Mouse (Mus musculus): Measurements from ENCODE around the gene Ece1.
A peak's percentile ranks its signal among the peaks of the same experiment; 100 is the strongest.

The Ece1 gene

DNA sequence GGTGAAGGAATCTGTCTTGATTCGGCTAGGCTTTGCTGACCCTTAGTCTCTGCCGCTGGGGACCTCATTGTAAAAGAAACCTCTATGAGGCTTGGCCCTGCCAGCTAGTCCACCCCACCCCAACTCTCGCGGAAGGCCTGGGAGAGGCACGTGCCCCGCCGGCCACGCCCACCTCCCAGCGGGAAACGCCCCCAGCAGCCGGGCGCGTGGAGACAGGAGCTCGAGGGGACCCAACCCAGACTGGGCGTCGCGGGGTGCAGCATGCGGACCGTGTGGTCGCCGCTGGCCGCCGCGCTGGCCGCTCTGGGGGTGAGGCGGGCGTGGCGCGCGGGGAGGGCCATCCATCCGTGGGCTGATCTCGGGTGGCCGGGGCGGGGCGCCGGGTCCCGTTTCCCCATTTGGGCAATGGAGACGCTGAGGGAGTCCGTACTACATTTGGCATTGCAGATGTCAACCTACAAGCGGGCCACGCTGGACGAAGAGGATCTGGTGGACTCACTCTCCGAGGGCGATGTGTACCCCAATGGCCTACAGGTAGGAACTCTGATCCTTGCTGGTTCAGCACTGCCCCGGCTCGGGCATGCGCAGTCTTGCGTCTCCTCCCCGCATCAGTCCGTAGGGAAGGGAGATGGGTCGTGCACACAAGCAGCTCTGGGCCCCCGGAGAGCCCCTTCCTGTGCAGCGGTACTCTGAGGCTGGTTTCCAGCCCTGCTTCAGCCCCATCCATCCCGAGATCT, 51.5 kb downstream of the Ece1 start:
- DNase-seq (ENCODE audit: low read depth in 2 of 2, low spot score in 2 of 2), result peak in 1 of 2 experiments; percentile 50

DNA sequence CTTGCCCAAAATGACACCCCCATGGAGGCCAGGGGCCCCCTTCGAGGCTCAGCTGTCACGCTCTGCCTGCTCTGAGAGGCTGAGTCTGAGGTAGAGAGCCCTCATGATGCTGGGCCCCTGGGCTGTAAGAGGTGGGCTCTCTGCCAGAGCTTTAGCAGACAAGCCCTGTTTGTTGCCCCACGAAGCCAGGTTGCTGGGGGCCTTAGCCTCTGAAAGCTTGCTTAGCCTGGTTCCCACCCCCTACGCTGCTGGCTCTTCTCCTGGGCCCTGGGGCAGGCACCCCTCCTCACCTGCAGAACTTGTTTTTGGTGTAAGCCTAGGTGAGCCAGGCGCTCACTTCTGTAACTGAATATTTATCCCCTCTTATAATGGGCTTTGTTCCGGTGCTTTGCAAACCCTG, 55.6 kb downstream of the Ece1 start:
- no peak for DNase-seq (ENCODE audit: low read depth in 2 of 2, low spot score in 2 of 2)

DNA sequence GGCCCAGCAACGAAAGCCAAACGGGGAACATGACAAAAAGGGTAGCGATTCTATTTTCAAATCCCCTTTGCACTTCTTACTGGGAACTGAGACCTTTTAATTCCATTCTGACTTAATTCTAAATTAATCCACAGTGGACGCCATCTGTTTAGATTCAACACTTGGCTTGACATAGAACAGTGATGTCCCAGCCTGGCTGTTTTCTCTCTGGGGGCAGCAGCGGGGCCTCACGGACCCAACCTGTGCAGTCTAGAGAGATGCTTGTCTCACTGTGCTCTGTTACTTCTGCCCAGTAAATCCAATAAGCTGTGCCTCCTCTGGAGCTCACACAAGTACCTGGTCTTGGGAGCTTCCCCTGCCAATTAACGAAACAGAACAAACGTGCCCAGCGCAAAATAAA, 56.5 kb downstream of the Ece1 start:
- no peak for DNase-seq (ENCODE audit: low read depth in 2 of 2, low spot score in 2 of 2)

DNA sequence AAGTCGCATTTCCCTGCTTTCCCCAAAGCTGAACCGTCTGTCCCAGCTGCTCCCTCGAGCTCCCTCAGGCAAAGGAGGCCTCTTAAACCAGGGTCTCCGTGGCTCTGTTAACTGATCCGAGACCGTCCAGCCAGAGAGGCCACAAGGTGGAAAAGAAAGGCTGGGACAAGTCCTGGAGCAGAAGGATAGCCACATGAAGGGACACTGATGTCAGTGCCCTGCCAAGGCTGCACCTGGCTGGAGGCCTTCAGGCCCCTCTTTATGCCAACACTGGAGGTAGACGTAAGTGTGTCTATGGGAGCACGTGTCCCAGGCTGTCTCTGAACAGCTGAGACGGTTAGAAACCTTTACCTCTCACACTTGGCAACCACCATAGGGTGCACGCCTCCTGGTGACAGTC, 57.1 kb downstream of the Ece1 start:
- DNase-seq (ENCODE audit: low read depth in 2 of 2, low spot score in 2 of 2), result no peak

DNA sequence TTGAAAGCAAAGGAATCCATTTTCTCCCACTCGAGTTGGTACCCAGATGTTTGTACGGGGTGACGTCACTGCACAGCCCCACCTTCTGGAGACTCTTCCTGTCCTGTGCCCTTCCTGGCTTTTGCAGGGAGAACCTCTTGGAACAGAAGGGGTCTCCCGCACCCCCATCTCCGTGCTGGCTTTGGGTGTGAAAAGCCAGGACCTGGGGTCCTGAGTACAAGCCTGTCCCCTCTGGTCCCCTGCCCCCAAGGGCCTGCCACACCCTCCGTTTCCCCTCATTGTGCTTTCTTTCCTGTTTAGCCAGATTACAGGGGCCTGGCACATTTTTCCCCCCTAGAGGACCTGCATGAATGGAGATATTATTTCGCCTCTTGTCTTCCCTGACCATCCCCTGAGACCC, 58.0 kb downstream of the Ece1 start:
- no peak for DNase-seq (ENCODE audit: low read depth in 2 of 2, low spot score in 2 of 2)

DNA sequence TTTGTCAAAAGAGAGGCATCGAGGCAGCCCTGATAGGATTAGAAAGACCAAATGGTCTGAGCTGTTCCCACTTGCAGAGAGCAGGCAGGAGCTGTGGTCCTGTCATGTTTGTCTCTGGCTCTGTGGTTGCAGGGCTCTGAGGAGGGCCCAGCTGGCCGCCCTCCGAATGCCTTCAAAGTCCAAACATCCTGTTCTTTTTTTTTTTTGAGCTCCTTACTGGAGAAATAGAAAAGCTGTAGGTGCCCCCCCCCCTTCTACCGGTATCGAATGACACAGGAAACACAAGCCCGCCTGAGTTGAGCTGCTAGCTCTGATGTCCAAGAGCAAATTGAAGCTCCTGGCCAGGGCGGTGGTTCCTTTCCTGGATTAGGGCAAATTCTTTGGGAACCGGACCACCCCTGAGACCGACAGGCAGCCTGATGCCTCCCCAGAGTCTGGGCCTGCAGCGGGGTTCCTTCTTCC, 58.5 kb downstream of the Ece1 start:
- DNase-seq (ENCODE audit: low read depth in 2 of 2, low spot score in 2 of 2), result no peak

DNA sequence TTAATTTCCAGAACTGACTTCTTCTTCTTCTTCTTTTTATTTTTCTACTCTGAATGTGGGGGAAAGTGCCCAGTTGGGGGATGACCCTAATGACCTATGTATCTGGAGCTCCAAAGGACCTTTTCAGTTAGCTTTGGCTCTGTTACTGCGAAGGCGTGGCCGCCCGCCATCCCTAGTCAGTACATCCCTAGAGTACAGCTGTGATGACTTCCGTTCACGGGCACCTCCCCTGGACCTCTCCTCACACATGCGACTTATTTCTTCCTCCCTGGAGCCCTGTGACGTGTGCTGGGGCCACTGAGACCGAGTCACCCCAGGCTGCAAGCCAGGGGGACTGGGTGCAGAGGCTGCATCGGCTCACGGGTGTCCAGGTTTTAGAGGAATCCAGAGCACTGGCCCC, 59.5 kb downstream of the Ece1 start:
- DNase-seq (ENCODE audit: low read depth in 2 of 2, low spot score in 2 of 2), result no peak

DNA sequence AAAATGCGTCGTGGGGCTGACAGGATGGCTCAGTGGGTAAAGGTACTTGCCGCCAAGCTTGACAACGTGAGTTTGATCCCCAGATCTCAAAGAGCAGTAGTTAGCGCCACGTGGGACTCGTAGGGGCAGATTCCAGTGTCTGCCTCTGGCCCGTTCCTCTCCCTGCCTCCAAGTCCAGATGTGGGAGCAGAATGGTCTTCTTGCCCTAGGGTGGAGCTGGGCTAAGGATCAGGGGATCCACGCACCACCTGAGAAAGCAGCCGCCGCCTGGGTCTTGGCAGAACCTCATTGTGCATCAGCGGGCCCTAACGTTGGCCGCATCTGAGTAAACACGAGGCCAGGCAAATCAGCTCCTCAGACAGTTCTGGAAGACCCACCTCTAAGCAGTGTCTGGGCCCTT, 61.0 kb downstream of the Ece1 start:
- no peak for DNase-seq (ENCODE audit: low read depth in 2 of 2, low spot score in 2 of 2)

DNA sequence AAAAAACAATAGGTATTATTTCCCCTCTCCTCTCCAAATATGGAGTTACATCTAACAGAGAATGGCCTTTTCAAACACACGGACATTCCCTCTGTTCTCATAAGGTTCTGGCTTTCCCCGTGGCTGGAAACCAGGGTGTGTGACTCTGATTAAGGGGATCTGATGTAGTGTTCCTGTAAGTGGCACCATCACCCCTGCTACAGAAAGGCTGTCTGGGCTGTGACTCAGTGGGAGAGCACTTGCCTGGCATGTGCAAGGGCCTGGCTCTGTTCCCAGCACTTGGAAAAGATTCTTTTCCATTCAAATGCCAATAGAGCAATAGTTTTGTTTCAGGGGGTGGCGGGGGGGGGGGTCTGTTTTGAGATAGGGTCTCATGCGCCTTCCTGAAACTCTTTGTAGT, 63.1 kb downstream of the Ece1 start:
- no peak for DNase-seq (ENCODE audit: low read depth in 2 of 2, low spot score in 2 of 2)

DNA sequence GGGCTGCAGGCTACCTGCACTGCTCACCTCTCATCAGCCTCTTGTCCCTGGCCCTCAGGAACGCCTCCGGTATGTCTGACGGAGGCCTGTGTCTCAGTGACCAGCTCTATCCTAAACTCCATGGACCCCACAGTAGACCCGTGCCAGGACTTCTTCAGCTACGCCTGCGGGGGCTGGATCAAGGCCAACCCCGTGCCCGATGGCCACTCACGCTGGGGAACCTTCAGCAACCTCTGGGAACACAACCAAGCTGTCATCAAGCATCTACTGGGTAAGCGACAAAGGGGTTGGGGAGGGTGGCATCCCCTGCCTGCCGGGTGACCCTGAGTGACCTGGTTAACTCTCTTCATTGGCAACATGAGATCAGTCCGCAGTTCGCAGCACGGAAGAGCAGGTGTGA, 64.1 kb downstream of the Ece1 start:
- no peak for DNase-seq (ENCODE audit: low read depth in 2 of 2, low spot score in 2 of 2)

DNA sequence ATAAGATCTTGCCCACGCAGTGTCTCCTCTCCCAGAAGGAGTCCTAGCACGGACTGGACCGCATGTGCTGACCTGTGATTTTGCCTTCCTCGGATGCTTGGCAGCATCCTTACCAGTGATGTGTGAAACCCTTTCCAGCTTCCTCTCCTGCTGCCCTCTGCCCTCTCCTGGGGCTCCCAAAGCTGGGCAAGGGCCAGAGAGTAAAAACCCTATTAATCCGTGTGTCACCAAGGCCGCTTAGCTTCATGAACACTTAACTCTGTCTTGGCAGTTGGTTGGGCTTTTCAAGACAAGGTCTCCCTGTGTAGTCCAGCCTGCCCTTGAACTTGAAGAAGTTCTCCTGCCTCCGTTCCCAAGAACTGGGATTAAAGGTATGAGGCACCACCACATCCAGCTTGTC, 65.1 kb downstream of the Ece1 start:
- no peak for DNase-seq (ENCODE audit: low read depth in 2 of 2, low spot score in 2 of 2)

DNA sequence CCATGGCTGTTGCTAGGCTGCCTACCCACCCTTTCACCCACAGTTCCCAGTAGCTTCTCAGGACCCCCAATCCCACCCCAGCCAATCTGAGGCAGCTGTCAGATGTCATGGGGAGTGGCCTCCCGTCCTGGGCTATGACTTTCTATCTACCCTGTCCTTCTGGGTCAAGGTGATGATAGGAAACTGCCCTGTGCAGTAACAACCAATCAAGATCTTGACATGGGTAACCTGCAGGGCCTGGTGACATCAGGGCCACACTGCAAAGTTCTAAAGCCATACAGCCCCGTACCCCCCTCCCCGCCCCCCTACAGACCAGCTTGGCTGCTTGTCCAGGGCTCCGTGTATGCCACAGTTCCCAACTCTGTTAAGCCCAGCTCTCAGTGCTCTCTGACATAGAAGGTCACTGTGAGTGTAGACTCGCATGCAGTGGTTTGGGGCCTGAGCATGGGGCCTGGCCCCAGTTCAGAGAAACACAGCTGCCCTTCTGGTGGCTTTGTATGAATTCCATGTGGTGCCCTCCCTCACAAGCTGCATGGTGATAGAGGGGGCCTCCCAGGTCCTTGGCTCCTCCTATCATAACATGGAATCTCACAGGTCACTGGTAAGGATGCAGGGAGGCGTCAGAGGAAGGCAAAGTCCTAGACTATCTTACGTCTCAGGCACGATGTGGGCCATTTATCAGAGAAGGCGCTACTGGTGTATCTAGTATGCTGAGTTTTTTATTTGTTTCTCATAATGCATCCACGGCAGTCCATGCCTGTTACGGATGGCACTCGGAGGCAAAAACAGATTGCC, 65.9 kb downstream of the Ece1 start:
- no peak for DNase-seq (ENCODE audit: low read depth in 2 of 2, low spot score in 2 of 2)

DNA sequence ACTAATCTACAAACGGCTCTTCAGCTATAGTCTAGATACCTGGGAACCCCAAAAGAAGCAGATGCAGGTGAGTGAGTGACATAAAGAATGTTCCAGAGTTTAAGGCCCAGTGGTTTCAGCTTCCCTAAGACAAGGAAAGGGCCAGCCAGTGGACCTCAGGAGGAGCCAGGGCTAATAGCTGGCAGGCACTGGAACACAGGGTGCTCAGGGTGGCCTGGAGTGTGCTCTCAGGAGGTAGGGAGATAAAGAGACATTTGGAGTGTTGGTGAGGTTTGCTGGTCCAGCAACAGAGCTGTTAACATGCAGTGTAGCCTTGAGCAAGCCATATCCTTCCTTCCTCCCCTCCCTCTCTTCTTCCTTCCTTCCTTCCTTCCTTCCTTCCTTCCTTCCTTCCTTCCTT, 66.8 kb downstream of the Ece1 start:
- no peak for DNase-seq (ENCODE audit: low read depth in 2 of 2, low spot score in 2 of 2)

DNA sequence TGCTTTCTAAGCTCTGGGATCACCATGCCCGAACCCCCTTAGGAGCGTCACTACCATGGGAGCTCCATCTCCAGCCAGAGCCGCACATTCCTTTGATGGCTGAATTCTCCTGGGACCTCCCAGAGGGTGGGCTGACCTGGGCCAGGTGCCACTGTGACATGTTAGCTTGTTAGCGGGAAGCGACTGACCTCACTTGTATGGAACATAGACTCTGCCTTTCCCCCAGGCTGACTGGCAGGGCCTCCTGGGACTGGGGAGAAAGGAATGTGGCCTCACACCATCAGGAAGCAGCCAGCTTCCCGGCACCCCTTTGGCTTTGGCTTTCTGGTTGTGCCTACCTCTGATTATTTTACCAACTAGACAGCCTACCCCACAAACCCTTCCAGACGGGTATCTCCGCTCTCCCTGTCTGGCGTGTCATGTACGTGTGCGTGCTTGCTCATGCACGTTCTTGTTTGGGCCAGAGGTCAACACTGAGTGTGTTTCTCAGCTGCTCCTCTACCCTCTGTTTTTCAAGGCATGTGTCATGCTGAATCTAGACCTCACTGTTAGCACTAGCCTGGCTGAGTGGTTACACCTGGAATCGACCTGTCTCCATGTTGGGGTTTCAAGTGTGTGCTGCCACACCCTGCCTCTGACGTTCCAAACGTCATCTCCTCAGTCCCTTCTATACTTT, 67.4 kb downstream of the Ece1 start:
- no peak for DNase-seq (ENCODE audit: low read depth in 2 of 2, low spot score in 2 of 2)

DNA sequence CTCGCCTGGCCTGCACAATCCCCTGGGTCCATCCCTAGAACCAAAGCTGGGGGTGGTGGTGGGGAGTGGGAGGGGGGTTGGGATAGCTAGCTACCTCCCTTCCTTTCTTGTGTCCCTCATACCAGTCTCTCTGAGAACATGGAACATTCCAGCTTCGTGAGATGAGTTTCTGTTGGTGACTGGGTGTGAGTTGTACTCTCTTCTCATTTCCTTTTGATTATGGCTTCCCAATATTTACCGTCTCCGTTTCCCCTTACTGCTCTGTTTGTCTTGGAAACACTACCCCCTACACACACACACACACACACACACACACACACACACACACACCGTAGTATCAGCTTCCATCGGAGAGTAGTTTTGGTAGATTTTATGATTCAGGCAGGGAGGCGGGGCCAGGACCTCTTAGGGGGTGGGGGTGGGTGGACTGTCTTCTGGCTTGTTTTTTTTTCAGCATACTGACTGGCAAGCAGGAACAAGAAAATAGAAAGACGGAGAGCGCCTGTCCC, 68.5 kb downstream of the Ece1 start:
- DNase-seq (ENCODE audit: low read depth in 2 of 2, low spot score in 2 of 2), result no peak

DNA sequence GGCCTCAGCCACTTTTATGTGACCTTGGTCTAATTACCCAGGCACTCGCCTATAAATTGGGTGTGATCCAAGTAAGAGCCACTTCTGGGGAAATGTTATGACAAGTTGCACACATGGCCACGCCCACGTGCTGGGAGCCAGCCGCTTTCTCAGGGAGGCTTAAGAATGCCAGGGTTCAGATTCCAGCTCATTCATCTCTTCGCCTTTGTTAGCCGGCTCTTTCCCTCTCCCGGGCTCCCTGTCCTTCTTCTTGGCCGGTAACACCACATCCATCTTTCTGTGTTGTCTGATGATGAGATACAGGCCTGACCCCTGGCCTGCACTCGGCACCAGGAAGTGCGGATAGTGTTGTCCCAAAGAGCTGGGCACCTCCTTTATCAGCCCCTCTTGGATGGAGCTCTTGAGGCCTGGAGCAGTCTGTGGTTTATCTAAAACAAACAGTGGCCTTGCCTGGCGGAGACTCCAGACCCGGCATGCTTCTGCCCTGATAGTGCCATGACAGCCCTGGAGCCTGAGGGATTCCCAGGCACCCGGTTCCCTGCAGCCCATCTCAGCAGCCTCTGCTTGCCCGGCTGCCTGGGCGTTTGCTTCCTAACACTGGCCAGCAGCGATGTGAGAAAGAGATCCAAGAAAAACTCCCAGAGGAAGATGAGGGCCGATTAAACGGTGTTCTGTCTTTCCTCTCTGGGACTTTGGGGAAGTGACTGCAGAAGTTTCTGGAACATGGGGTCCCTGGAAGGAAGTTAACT, 69.1 kb downstream of the Ece1 start:
- no peak for DNase-seq (ENCODE audit: low read depth in 2 of 2, low spot score in 2 of 2)

DNA sequence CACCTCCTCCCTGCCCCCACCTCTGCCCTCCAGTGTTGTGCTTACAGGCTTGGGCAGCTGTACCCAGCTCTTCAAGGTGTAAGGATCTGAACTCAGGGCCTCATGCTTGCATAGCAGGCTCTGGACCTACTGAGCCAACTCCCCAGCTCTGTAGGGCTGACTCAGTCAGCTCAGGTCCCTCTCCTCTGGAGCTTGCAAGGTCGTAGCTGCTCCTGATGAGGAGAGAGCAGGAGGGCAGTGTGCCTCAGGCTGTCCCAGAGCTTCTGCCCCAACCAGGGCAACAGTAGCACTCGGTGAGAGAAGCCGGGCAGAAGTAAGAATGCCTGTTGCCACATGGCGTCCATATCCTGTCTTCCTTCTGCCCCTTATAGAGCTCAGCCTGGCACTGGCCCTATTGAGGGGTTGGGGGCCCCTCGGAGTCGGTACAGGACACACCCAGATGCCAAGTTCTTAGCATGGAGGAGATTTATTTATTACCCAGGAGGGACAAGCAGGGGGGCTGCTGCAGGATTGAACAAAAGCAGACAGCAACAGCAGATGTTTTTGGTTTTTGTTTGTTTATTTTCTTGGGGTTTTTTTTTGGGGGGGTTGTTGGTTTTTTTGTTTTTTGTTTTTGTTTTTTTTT, 70.6 kb downstream of the Ece1 start:
- DNase-seq (ENCODE audit: low read depth in 2 of 2, low spot score in 2 of 2), result no peak

DNA sequence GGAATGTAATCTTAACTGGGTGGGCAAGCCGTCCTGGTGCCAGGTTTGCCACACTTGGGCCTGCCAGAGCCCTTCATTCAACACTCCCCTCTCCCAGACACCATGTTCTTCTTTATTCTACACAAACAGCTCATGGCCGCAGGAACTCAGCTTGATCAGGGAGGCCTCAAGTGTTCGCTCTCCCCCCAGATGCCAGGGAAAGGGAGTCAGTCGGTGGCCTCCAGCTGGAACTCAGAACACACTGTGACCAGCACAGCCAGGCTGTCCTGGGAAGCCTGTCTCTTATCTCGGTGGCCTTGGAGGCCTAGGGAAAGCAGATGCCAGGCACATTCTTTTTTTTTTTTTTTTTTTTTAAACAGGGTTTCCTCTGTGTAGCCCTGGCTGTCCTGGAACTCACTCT, 71.3 kb downstream of the Ece1 start:
- no peak for DNase-seq (ENCODE audit: low read depth in 2 of 2, low spot score in 2 of 2)

DNA sequence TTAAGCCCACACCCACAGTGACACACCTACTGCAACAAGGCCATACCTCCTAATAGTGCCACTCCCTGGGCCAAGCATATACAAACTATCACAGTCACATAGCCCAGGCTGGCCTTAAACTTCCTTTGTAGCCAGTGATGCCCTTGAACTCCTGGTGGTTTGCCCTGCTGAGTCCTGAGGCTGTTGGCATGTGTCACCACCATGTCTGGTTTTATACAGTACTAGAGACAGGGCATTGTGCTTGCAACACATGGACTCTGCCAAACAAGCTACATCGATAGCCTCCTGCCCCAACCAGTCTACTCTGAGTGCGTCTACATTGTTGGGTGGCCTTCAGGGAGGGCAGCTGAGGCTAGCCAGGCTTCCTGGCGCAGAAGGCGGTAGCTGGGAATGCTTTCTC, 74.1 kb downstream of the Ece1 start:
- no peak for DNase-seq (ENCODE audit: low read depth in 2 of 2, low spot score in 2 of 2)

DNA sequence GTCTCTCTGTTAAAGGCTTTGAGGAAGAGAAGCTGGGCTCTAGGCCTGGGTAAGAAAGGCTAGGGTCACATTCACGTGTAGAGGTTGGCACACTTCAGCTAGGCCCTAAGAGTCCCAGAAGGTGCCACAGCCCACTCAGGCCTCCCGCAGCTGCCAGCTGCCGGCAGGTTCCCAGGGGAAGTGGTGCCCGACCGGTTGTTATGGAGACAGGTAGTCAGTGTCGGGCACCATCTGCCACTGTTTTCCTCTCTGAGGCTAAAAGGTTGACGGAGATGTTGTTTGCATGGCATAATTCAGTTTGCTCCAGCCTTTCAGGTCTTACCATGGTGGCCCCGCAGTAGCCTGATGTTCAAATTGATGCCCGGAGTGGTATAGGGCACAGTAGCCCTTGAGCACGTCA, 78.0 kb downstream of the Ece1 start:
- no peak for DNase-seq (ENCODE audit: low read depth in 2 of 2, low spot score in 2 of 2)

All from CD8-positive naive resting alpha-beta T cell, adult 2 months (primary cell).